Mouse (Mus musculus): Measurements from ENCODE around the gene Ascl5.

Gene Ascl5

DNA sequence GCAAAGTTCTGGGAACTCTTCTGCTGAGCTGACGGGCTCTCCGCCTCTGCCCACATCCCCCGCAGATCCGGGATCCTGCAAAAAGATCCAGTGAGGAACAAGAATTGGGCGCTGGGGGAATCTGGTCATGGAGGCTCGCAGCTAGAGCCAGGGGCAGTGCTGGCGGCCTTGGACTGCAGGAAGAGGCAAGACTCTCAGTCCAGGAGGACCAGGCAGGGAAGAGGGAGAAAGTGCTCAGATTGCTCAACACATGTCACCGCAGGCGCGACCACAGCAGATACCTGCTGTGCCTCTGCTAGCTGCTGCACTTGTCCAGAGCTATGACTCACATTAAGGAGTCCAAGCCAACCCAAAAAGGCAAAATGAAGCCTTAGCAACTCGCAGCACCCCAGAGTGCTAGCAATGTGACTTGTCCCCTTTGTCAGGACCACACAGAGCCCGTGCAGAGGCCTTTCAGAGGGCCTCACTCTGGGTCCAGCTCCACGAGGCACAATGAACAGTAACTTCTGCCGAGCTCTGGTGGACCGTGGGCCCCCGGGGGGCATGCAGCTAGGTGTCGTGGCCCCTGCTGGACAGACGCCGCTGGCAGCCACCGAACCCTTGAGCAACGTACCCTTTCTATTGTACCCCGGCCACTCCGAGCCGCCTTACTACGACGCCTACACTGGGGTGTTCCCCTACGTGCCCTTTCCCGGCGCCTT is at the start of gene Ascl5:
Gene Ascl5, plus strand, starts transcription at position 493 of the 701 bp plus-strand sequence.
- DNase-seq (ENCODE audit: extremely low spot score), result no peak

DNA sequence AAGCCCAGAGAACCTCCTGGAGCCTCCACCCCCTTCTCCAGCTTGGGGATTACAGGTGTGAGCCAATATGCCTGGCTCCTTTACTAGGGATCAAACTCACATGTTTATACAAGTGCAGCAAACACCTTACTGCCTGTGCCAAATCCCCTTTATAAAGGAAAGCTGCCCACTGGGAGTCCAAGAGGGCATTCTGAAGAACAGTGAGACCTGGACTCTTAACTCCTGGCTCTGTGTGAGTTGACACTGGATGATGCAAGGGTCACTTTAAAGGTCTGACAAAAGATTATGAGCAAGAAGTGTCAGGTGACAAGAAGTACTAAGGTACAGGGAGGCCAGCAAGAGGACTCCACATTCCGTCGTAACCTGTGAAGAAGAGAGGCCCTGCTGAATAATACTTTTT is 49.2 kb upstream of the Ascl5 start:
- DNase-seq (ENCODE audit: extremely low spot score), result no peak

DNA sequence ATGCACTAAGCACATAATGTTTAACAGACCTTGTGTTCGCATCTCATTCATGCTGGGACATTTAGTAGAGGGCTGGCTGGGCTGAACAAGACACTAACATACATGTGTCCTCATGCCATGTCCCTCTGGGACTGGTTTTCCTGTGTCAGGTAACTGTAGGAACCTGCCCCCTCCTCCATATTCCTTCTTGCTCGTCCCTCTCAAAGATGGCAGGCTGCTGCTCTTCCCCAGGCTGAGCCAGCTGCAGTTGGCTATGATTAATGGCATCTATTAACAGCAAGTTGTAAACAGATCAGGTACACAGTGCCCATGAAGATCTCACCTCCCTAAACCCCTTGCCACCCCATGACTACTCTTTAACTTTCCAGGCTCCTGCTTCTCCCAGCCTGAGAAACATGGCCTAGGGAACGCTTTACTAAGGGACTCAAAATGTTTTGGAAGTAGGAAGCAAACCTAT is 44.3 kb upstream of the Ascl5 start, which contains the start of gene Igfn1:
Gene Igfn1, minus strand, starts transcription at position 51 of the 457 bp plus-strand sequence.
- no peak for DNase-seq (ENCODE audit: extremely low spot score)

DNA sequence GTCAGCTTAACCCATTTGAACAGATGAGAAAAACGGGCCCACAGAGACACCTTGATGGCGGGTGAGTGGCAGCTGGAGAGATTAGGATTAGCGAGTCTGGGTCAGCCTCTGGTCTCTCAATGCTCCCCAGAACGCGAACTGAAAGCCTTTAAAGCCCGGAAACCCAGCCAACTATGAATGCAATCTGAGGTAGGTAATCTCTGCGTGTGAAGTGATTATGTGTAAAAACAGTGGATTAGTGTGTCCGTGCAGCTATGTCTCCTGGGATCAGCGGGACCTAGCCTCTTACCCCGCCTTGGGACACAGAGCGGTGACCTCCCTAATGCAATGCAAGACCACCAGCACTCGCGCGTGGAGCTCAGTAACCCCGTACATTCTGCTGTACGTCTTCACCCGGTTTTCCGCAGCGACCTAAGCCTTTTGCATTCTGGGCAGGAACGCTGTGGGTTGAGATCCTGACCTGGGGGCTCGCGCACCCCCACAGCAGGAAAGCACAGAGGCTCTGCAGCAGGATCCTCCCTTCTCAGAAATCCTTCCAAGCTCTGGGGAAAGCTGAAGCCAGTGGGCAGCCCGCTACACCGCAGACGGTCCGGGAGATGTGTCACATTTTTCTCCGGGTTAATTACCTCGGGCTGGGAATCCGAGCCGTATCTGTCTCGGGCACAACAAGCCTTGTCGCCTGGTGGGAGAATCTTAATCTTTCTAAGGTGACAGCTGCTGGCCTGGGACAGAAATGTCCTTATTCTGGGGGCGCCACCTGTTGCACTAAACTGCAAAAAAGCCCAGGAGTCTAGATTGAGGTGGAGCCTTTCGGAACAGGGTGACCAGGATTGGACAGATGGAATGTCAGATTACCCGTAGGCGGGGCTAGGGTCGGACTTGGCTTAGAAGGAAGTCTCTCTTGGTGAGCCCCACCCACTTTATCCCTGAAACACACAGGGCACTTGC is 43.1 kb upstream of the Ascl5 start, which contains the start of gene Tmem9:
Gene Tmem9, plus strand, starts transcription at position 940 of the 948 bp plus-strand sequence.
- DNase-seq (ENCODE audit: extremely low spot score), result peak; percentile 78

DNA sequence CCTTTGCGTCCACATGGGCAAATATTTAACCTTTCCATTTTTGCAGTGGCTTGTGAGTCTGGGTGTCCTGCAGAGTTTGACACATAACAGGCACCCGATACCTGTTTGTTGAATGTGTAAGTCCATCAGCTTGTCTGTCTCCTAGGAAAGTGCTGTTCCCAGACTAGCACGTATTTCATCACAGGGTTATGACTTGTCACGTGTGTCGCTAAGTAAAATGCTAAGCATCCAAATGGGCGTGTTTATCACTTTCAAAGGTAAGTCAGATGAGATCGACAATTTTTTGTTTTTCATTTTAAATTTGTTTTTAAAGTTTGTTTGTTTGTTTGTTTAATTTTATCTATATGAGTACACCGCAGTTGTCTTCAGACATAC is 42.5 kb upstream of the Ascl5 start:
- DNase-seq (ENCODE audit: extremely low spot score), result no peak

DNA sequence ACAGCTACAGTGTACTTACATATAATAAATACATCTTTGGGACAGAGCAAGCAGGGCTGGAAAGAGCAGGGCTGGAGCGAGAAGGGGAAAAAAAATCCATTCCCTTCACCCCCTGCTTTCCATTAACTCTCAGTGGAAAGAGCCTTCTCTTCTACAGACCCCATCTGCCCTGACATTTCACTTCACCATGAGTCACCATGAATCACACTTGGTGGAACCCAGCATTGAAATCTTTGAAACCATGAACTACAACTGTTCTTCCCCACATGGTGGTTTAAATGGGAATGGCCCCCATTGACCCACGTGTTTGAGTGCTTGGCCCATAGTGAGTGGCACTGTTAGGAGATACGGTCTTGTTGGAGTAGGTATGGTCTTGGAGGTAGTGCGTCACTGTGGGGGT is 40.4 kb upstream of the Ascl5 start:
- DNase-seq (ENCODE audit: extremely low spot score), result no peak

DNA sequence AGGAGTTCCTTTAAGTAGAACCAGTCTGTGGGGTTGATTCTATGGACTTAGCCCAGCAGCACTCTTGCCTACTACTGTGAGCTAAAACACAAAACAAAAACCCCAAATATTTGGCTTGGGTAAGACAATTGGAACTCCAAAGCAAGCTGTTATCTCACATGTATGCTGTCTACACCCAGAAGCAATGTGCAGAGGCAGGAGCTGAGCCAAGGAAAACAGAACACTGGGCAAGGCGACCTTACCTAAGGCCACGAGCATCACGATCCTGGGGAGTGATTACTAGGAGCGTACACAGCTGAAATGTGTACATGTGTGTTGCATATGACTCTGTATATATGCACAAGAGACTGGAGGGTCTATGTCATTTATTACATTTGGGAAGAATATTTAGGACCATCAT is 37.1 kb upstream of the Ascl5 start:
- no peak for DNase-seq (ENCODE audit: extremely low spot score)

DNA sequence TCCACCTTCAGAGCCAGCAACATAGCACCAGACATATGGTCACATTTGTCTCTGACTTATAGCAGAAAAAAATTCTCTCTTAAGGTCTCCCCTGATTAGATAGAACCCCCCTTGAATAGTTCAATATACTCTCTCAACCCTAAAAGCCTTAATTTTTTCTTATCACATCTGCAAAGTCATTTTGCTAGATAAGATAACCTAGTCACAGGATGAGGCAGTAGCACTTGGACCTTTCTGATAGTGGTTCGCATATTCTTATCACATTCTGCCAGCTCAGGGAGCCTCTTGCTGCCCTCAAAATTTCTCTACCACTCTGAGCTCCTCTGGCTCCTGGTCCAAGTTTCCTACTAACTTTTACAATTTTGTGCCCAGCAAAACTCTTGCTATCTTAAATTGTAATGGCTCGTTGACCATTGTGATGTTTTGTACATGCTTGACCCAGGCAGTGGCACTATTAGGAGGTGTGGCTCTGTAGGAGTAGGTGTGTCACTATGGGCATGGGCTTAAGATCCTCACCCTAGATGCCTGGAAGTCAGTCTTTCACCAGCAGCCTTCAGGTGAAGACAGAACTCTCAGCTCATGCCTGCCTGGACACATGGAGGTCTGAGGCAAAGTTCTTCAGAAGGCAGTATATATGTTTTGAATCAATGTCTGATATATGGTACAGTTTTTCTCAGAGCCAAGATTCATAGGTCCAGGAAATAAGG is 35.7 kb upstream of the Ascl5 start:
- no peak for DNase-seq (ENCODE audit: extremely low spot score)

DNA sequence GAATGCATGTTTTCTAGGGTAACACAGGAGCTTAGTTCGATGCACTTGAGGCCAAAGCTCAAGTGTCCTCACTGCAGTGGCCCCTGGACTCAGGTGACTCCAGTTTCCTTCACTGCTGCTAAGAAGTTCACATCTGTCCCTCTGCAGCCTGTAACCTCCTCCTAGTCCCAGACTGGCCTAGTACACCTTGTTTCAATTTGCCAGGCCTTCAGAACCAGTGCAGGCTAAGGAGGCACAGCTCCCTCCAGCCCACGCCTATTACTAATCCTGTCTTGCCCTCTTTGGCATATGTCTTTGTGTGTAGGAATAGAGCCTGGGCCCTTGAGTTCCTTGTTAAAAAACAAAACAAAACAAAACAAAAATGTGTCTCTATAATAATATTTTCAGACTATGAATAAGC is 33.3 kb upstream of the Ascl5 start:
- no peak for DNase-seq (ENCODE audit: extremely low spot score)

DNA sequence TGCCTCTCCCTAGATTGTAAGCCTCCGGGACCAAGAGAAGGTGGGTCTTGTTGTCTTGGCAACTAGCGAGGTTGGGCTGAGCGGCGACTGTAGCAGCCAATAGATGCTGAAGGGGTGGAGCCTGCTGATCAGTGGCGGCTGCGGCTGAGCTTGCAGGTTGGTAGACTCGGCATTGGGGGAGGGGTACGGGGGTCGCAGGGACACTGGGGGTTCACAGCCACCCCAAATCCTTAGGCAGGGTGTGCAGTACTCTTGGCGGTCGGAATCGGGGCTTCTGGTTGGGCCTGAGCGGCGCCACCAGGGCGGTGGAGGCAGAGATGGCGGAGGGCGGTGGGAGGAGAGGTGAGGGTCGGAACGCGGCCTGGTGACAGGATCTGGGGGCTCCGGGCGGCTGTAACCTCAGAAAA is 32.7 kb upstream of the Ascl5 start:
- peak; percentile 93 for DNase-seq (ENCODE audit: extremely low spot score)

DNA sequence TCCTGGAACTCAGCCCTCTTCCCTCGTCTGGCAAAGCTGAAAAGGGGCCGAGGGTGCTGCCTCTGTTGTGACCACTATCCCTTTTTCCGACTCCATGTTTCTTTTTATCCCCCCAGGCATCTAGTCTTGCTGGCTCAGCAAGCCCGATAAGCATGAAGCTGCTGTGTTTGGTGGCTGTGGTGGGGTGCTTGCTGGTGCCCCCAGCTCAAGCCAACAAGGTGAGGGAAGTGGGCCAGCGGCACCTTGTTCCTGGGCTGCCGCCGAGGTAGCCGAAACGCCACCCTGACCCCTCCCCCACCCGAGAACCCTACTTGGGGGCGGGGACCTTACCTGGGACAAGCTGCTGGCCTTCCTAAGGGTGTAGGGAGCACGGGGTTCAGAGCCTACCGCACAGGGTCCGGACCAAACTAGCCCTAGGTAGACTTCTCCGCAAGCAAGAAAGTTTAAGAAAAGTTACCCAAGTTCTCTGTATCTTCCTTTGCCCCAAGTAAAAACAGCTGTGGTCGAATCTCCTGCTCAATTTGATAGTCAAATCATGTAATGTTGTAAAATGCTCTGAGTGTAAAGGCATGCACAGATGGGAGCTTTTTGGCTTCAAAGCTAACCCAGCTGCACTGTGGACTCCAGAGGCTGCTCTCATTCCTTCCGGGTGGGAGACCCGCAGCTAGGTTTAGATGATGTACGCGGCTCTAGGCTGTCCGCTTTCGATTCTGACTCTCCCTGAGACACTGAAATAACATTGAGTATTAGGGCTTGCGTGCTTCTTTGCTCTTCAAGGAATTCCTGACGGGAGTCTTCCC is 32.0 kb upstream of the Ascl5 start:
- DNase-seq (ENCODE audit: extremely low spot score), result peak; percentile 73

DNA sequence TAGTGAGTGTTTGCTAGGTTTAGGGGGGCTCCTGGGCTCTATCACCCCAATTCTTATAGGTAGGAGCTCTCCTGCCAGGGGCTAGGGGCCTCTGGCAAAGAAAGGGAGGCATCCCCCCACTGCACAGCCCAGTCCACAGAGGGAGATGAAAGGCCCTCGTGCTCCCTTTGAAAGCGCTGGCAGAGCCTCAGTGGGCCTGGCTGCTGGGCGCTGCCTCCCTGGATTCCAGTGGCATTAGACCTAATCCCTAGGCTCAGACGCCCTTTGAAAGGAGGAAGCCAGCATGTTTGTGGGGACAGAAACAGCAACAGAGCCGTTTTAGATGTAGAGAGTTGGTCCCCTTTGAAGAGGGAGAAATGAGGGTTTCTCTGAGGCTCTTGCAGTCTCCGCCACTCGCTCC is 20.4 kb upstream of the Ascl5 start:
- DNase-seq (ENCODE audit: extremely low spot score), result no peak

DNA sequence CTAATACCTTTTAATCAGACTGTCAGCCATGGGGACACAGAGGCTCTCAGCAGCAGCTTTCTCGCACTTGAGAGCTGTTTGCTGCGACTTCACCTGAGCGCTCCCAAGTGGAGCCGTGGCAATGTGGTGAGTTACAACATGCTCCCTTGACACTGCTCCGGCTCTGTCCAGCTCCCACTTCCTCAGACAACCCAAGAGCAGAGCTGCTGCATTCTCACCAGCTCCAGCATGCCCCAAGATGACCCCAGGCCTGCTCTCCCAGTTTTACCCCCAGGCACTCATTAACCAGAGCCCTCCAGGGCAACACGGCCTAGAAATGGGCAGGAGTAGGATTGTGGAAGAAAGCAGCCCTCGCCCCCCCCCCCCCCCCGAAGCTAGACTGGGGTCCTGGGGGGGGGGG is 18.9 kb upstream of the Ascl5 start:
- no peak for DNase-seq (ENCODE audit: extremely low spot score)

DNA sequence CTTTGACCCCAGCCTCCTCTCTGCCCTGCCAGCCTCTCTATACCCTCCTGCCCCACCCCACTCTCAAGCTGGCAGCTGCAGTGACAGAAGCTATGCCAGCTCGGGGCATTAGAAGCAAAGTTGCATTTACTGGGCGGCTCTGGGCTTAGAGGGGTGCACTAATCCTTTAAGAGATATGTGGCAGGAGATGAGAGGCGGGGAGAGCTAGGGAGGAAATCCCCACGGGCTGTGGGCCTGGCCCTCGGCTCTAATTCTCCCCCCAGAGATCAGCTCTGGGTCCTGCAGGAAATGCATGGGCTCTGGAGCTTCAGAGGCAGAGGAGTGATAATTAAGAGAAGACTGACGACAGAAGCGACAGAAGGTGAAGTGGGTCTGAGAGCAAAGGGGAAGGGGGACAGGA is 17.6 kb upstream of the Ascl5 start:
- no peak for DNase-seq (ENCODE audit: extremely low spot score)

DNA sequence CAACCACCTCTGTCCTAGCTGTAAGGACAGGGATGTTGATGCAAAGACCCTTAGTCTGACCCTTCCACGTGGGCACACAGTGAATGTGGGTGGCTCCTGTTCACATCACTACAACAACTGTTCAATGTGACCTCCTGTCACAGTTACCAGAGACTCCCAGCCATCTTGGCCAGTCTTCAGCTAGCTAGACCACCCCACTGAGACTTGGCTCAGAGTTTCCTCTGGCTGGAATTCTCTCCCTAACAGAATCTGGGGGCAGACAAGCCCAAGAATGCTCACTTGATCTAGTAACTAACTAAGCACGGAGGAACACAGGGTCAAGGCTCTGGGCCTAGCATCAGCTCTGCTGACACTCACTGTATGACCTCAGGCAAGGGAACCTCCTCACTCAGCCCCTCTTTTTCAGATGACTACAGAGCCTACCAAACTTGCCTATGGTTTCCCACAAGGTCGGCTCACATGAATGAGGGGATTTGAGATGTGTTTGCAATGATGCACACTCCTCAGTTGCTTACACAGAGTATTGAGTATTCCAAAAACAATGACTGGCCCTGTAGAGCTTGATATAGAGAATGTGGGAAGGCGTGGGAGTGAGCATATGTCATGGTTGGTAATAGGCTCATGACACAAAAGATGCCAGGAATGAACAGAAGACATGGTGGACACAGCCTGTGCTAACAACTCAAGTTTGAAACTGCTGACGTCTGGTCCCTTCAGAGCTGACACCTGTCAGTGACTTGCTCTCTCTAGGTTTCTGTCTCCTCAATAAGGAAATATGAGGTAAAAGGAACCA is 11.7 kb upstream of the Ascl5 start:
- DNase-seq (ENCODE audit: extremely low spot score), result no peak

DNA sequence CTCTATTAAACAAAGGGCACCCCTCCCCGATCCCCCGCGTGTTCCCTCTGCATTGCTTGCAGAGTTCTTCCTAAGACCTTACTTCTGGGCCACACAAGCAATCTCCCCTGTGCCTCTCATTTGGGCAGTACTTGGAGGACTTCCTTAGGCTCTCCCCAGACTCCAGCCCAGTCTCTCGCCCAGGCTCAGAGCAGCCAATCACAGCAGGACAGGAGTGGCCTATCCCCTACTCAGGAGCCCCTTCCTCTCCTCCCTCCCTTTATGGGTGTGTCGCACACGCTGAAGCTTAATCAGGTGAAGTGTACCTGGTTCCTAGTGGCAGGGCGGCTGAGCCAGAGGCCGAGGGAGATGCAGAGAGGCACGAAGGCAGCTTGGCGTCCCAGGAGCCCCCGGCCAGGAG is 10.2 kb upstream of the Ascl5 start:
- no peak for DNase-seq (ENCODE audit: extremely low spot score)

DNA sequence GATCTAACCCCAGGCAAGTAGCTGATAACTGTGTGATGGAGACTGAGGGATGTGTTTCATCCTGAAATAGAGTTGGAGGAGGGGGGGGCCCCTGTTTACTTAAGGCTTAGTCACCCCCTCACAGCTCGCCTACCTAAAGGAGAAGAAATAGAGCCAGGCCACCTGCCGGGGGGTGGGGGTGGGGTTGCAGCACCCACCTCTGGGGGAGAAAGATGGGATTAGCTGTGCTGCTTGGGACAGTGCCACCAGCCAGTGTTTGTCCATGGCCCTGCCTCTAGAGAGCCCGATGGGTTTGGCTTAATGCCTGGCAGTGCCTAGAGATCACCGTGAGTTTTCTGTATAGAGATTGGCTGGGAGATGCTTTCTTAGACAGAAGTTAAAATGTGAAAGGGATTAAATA is 9.7 kb upstream of the Ascl5 start:
- DNase-seq (ENCODE audit: extremely low spot score), result no peak

DNA sequence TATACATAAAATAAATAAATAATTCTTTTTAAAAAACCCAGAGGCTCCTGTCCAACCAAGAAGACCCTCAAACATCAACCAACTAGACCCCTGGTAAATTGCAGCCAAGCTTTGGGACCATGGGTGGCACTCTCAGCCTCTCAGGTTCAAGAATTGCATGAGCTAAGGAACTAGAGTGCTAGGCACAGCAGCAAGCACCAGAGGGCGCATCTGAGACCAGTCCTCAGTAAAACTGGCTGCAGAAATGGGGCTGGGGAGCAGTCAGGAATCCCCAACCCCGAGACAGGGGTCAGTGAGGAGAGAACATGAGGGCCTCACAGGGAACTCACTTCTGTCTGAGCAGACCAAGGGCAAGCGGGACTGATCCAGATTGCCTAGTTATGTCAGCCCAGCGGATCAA is 4.8 kb upstream of the Ascl5 start:
- DNase-seq (ENCODE audit: extremely low spot score), result peak; percentile 57

DNA sequence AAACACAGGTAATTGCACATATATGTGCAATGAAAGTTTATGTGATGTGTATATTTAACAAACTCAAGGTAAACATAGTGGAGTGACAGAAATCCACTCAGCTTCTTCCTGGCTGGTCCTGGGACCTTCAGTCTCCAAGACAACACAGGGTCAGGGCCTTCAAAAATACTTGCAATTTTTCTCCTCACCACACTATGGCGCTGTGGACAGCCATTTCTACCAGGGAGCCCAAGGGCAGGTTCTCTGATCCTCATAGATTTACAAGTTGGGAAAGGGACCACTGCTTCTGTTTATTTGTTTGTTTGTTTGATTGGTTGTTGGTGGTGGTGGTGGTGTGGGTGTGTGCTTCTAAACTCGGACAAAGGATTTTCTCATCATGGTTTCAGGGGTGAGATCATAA is 3.2 kb upstream of the Ascl5 start:
- DNase-seq (ENCODE audit: extremely low spot score), result peak; percentile 44

DNA sequence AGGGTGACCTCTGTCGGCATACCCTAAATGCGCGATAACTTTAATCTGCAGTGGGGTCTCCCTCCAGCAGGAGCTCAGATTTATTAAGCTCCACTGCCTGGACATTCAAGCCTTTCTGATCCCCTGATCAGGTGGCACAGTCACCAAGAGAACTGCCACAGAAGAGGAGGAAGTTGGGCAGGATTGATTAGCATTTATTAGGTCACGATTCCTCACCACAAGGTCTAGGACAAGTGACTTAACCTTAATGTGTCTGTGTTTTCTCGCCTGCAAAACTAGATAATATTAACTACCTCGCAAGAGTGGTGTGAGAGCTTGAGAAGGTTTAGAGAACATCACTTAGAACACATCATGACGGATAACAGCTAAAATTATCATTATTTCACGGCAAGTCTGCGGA is 2.7 kb upstream of the Ascl5 start:
- no peak for DNase-seq (ENCODE audit: extremely low spot score)

DNA sequence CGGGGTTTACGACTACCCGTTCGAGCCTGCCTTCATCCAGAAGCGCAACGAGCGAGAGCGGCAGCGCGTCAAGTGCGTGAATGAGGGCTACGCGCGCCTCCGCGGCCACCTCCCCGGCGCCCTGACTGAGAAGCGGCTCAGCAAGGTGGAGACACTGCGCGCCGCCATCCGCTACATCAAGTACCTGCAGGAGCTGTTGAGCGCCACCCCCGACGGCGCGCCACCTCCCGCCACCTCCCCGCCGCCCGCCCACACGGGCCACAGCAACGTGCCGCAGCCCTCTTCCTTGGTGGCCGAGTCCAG is 360 bp downstream of the Ascl5 start:
- no peak for DNase-seq (ENCODE audit: extremely low spot score)
